Mouse (Mus musculus) forebrain, embryonic 13.5 days (tissue): ENCODE measurements at regions not wholly inside any gene's neighbourhood (a gene's known extent, or its start where the extent isn't known, plus 50 kb on each side); places are given as distances from the start of the nearest gene placed in this dataset.

Experiments used
- ATAC-seq: fragments of 200-750 bp; cut with Nextera tagmentation; 2 replicates; pipeline ENCODE4 v1.8.0; 2017
- H3K27ac ChIP-seq: fragments of 300-500 bp; sonication (generic); 2 replicates; pipeline ENCODE4 v1.5.1; 2015; ENCODE audit warnings: inconsistent platforms, mild to moderate bottlenecking, moderate library complexity
- H3K27me3 ChIP-seq: fragments of 300-500 bp; sonication (generic); 2 replicates; pipeline ENCODE4 v1.6.1; 2015; ENCODE audit warnings: mild to moderate bottlenecking, inconsistent platforms
- H3K36me3 ChIP-seq: fragments of 300-500 bp; sonication (generic); 2 replicates; pipeline ENCODE4 v1.6.1; 2015; ENCODE audit warnings: mild to moderate bottlenecking, inconsistent platforms; ENCODE audit not compliant: poor library complexity, severe bottlenecking
- H3K4me1 ChIP-seq: fragments of 300-500 bp; sonication (generic); 2 replicates; pipeline ENCODE4 v1.6.1; 2015; ENCODE audit warnings: inconsistent platforms
- H3K4me2 ChIP-seq: fragments of 300-500 bp; sonication (generic); 2 replicates; pipeline ENCODE4 v1.6.1; 2015; ENCODE audit warnings: inconsistent platforms, mild to moderate bottlenecking, moderate library complexity
- H3K4me3 ChIP-seq: fragments of 300-500 bp; sonication (generic); 2 replicates; pipeline ENCODE4 v1.5.1; 2015; ENCODE audit warnings: mild to moderate bottlenecking, inconsistent platforms
- H3K9ac ChIP-seq: fragments of 300-500 bp; sonication (generic); 2 replicates; pipeline ENCODE4 v1.6.1; 2015; ENCODE audit warnings: mild to moderate bottlenecking, inconsistent platforms
- H3K9me3 ChIP-seq: fragments of 300-500 bp; sonication (generic); replicated peaks from 2 replicates; pipeline ENCODE4 v1.6.1; 2016; ENCODE audit warnings: inconsistent platforms
- WGBS: fragments of 180-500 bp; shearing (Covaris S2); methylation state at CpG from one replicate; pipeline ENCODE4 v1.1.7; 2015; 5-methylcytosine and 5-hydroxymethylcytosine counted together

DNA sequence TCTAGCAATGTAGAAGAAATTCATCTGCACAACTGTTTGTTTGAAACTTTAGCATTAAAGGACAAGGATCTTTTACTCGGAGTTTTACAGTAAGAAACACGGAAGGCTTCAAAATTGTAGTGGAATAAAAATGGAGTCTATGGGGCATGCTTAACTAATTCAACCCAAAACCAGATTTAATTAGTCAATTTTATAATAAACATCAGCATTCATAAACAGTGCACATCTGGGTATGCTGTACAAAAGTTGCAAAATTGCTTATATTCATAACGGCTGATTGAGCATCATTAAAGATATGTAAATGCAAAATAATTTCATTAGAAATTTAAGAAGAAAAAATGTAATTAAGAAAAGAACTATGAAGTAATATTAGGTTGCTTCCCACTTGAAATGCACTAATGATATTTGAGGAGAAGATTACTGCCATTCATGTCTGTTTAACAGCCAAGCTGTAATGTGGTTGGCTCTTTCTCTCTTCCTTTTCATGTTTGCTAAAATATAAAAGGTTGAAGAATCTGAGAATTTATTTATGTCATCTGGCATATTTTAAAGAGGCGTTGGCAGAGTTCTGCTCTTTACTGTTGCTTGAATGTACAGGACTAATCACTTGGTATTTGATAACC lies 1037.3 kb downstream of the Fam181b start:
- no peaks in the 10 kb centered on the region for H3K27me3 ChIP-seq
- no peaks in the 10 kb centered on the region for H3K9me3 ChIP-seq
- no peak overlapping the region for H3K27ac ChIP-seq
- ATAC-seq = peak; percentile 72
- H3K9ac ChIP-seq = no peak overlapping the region
- no peaks in the 10 kb centered on the region for H3K4me1 ChIP-seq
- no peaks in the 10 kb centered on the region for H3K36me3 ChIP-seq
- no peak overlapping the region for H3K4me2 ChIP-seq
- no peak overlapping the region for H3K4me3 ChIP-seq
- WGBS = 81% methylated on average over 4 of the region's 4 CpGs

DNA sequence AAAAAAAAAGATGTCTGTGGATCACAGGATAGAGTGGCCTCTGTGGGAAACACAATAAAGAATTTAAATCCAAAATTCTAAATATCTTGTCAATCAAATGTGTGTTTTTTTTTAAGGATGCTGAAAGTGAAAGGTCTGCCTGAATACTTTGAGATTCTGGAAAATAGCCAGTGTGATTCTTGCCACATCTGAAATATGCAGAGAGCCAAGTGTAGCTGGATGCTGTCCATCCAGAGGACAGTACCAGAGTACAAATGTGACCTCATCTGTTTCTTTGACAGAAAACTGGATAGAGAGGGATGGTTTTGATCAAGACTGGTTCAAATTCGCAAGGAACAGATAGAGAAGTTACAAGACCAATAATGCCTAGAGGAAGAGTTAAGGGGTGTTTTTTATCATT lies 1044.1 kb downstream of the Fam181b start:
- H3K27ac ChIP-seq = no peak overlapping the region
- ATAC-seq = no peak

DNA sequence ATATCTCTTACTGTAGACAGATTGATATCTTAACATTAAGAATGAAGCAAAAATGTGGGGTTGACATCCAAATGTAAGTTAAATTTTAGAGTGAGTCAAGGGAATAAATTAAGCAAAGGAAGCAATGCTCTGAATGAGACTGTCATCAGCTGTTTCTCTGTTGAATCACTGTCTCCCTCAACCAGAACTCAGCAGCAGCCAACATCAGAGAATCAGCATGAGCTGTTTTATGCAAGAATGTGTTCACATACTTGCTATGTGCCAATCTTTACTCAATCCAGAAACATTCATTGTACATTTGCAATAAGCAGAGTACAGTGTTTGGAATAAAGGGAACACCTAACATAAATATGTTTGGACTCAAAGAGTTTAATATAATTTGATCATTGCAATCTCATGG lies 1074.6 kb downstream of the Fam181b start:
- H3K27ac ChIP-seq = no peak overlapping the region
- ATAC-seq = no peak
- no peaks in the 10 kb centered on the region for H3K9me3 ChIP-seq
- H3K27me3 ChIP-seq = no peaks in the 10 kb centered on the region
- H3K4me3 ChIP-seq = no peak overlapping the region
- no peak overlapping the region for H3K9ac ChIP-seq
- H3K4me2 ChIP-seq = no peak overlapping the region
- no peaks in the 10 kb centered on the region for H3K4me1 ChIP-seq
- H3K36me3 ChIP-seq = no peaks in the 10 kb centered on the region

More for the DNA sequence above, 1044.1 kb downstream of the Fam181b start:
- WGBS = 82% methylated on average over 1 of the region's 1 CpGs
- H3K4me2 ChIP-seq = no peak overlapping the region
- no peaks in the 10 kb centered on the region for H3K36me3 ChIP-seq
- H3K4me1 ChIP-seq = no peaks in the 10 kb centered on the region
- H3K9me3 ChIP-seq = no peaks in the 10 kb centered on the region
- H3K27me3 ChIP-seq = no peaks in the 10 kb centered on the region
- no peak overlapping the region for H3K4me3 ChIP-seq
- no peak overlapping the region for H3K9ac ChIP-seq

DNA sequence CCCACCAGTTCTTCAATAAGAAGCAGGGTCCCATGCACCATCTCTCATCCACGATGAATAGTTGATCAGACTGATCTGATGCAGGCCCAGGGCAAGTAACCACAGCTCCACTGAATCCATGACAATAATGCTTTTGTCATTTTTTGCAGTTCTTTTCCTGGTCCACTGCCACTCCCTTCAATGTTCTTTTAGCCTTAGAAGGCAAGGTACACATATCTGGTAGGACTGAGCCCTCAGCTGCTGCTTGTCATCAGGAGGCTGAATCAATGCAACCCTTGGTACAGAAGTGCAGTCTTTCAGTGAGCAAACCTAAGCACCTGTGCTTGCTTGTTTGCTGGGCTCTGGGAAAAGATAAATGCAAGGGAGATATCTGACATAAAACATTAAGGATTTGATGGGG lies 1075.8 kb downstream of the Fam181b start:
- H3K27me3 ChIP-seq = no peaks in the 10 kb centered on the region
- no peak for ATAC-seq
- no peak overlapping the region for H3K27ac ChIP-seq
- no peaks in the 10 kb centered on the region for H3K36me3 ChIP-seq
- H3K4me3 ChIP-seq = no peak overlapping the region
- no peaks in the 10 kb centered on the region for H3K4me1 ChIP-seq
- no peaks in the 10 kb centered on the region for H3K9me3 ChIP-seq
- no peak overlapping the region for H3K4me2 ChIP-seq
- no peak overlapping the region for H3K9ac ChIP-seq
- 89% methylated on average over 1 of the region's 1 CpGs for WGBS

DNA sequence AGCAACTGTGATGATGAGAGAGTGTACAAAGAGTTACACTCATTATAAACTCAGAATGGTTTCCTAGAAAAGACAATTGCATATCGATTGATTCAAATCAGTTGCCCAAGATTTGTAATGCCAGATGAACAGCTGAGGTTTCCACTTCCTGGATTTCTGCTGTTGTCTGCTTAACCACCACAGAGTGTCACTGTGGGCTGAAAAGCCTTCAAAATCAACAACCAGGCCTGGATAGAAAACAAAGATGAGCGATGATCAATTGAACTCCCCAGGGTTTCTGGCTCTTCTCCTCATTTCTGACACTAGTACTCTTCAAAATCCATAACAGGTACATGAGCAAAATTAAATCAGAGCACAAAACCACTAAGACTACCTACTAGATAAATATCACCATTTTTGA lies 1100.4 kb downstream of the Fam181b start:
- Histone ChIP-seq H3K27me3 (no peaks in the 10 kb centered on the region), H3K4me3 (no peak overlapping the region), H3K9ac (no peak overlapping the region), H3K4me2 (no peak overlapping the region), H3K36me3 (no peaks in the 10 kb centered on the region), H3K9me3 (no peaks in the 10 kb centered on the region), H3K4me1 (no peaks in the 10 kb centered on the region), H3K27ac (no peak overlapping the region)
- ATAC-seq = no peak
- 81% methylated on average over 2 of the region's 2 CpGs for WGBS

DNA sequence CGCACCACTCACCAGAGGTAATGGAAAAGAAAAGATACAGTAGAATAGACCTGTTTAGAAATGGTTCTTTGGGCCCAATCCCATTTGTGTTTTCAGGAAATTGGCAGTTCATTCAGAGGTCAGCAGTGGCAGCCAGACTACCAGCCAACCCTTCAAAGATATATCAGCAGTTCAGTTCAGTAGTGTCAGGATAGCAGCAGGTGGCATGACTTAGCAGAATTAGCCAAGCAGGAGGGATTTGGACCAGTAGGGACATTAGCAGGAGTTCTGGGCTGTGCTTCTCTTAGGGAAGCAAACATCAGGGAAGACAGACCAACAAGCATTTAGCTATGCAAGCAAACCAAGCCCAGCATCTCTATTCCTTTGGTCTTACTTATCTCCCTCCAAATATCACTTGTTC lies 1132.7 kb downstream of the Fam181b start:
- no peaks in the 10 kb centered on the region for H3K27me3 ChIP-seq
- H3K4me2 ChIP-seq = no peak overlapping the region
- H3K27ac ChIP-seq = no peak overlapping the region
- no peaks in the 10 kb centered on the region for H3K9me3 ChIP-seq
- no peaks in the 10 kb centered on the region for H3K36me3 ChIP-seq
- 90% methylated on average over 1 of the region's 1 CpGs for WGBS
- ATAC-seq = no peak
- H3K4me1 ChIP-seq = no peaks in the 10 kb centered on the region
- no peak overlapping the region for H3K4me3 ChIP-seq
- H3K9ac ChIP-seq = no peak overlapping the region

DNA sequence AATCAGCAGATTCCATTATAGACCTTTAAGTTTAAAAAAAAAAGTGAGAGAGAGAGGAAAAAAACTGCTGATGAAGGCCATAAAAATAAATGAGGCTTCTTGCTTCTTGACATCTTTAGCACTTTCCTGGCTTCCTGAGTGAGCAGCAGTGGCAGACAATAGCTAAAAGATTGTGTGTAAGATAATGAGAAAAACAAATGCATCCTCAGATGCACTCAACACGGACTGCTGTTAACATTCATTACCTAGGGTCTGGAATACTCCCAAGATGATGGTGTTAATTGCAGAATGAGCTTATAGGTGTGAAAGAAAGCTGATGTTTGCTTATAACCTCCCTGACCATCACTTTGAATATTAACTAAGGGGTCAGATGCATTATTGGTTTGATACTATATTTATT lies 1147.8 kb downstream of the Fam181b start:
- H3K27me3 ChIP-seq = no peaks in the 10 kb centered on the region
- no peaks in the 10 kb centered on the region for H3K4me1 ChIP-seq
- H3K36me3 ChIP-seq = no peaks in the 10 kb centered on the region
- H3K9ac ChIP-seq = no peak overlapping the region
- no peak overlapping the region for H3K4me3 ChIP-seq
- WGBS = 51% methylated on average over 1 of the region's 1 CpGs
- no peak overlapping the region for H3K4me2 ChIP-seq
- no peak for ATAC-seq
- H3K9me3 ChIP-seq = no peaks in the 10 kb centered on the region
- H3K27ac ChIP-seq = no peak overlapping the region

DNA sequence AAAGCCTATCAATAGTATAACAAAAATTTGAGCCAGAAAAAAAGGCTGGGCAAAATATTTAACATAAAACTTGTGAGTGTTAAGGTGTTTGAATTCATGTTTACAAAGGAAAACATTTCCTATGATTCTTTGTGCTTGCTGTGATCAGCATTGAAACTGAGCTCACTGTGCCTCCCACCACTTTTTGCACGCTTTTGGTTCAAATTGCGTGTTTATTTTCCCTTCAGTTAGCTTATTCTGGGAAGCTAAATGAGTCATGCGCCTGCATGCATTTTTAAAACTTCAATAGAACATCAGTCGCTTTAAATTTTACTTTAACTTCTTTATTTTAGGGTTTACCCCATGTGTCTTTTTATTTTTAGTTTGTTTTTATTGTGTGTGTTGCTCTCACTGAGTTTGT lies 1154.0 kb downstream of the Fam181b start:
- no peak for ATAC-seq
- H3K4me1 ChIP-seq = no peaks in the 10 kb centered on the region
- 91% methylated on average over 4 of the region's 4 CpGs for WGBS

DNA sequence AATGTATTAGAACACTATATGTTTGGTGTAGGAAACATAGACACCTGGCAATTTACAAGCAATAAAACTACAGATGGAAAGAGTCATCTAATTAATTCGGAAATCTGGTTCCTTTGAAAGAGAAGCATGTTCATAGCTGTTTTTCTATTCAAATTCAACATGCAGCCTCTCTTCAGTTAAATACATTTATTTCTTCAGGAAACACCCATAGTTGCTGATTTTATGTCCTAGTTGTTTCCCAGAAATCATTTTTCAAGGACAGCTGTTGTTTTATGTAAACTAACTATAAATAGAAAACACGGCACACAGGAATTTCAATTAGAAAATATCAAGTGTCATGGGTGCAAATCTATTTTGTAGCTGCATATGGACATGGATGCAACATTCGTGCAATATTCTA lies 1169.8 kb downstream of the Fam181b start:
- Histone ChIP-seq H3K9ac (no peak overlapping the region), H3K27me3 (no peaks in the 10 kb centered on the region), H3K27ac (no peak overlapping the region), H3K4me1 (no peaks in the 10 kb centered on the region), H3K9me3 (no peaks in the 10 kb centered on the region), H3K36me3 (no peaks in the 10 kb centered on the region), H3K4me3 (no peak overlapping the region), H3K4me2 (no peak overlapping the region)
- ATAC-seq = peak; percentile 45; the same call in 1 of the 2 replicates
- 74% methylated on average over 3 of the region's 3 CpGs for WGBS

More for the DNA sequence above, 1154.0 kb downstream of the Fam181b start:
- Histone ChIP-seq H3K4me3 (no peak overlapping the region), H3K9me3 (no peaks in the 10 kb centered on the region), H3K9ac (no peak overlapping the region), H3K27ac (no peak overlapping the region), H3K27me3 (no peaks in the 10 kb centered on the region), H3K36me3 (no peaks in the 10 kb centered on the region), H3K4me2 (no peak overlapping the region)

DNA sequence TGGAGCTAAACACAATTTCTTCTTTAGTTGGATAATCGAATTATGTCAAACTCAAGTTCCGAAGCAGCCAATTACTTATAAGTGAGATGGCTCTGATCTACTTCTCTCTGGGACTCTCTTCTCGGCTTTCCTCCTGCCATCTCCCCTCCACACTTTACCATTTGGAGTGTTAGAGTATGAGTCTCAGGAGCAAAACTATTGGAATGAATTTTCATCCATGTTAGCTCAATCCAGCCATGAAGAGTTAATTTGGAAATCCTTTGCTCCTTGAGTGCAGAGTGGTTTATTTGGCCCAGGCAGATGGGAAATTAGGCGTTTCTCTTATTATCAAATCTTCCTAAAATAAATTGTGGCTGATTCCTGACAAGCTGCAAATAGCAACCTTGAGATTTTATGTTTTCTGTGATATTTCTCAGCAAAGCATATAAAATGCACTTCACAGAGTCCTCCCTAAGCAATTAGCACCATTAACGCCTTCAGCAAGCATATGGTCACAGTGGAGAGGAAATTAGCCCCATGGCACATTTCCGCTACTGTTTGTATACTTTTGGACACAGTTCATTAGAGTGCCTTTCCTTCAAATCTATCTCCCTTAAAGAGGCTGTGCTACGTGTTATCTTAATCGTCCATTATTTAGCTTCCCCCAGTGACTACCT lies 1189.1 kb downstream of the Fam181b start:
- 80% methylated on average over 8 of the region's 8 CpGs for WGBS
- no peak overlapping the region for H3K27ac ChIP-seq
- no peaks in the 10 kb centered on the region for H3K36me3 ChIP-seq
- peak; percentile 67 for ATAC-seq
- no peaks in the 10 kb centered on the region for H3K4me1 ChIP-seq
- no peaks in the 10 kb centered on the region for H3K27me3 ChIP-seq
- no peaks in the 10 kb centered on the region for H3K9me3 ChIP-seq
- no peak overlapping the region for H3K9ac ChIP-seq
- H3K4me3 ChIP-seq = no peak overlapping the region
- no peak overlapping the region for H3K4me2 ChIP-seq

DNA sequence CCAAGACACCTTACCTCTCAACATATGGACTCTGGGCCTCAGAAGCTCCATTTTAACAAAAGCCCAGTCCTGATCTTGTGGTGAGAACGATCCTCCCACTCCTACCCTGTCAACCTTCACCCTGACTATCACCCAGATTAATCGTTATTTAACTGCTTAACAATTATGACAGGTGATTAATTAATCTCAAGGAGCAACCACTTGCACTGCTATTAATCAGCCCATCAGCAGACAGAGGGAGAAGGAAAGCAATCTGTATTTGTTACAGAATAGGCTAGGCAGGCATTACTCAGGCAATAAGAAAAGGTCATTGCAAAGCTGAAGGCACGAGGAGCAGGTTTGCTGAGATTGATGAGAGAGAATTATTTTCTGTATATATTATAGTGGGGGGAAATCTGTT lies 1201.9 kb downstream of the Fam181b start:
- Histone ChIP-seq H3K4me1 (no peaks in the 10 kb centered on the region), H3K9me3 (no peaks in the 10 kb centered on the region), H3K4me2 (no peak overlapping the region), H3K36me3 (no peaks in the 10 kb centered on the region), H3K9ac (no peak overlapping the region), H3K27ac (no peak overlapping the region), H3K4me3 (no peak overlapping the region), H3K27me3 (no peaks in the 10 kb centered on the region)
- 64% methylated on average over 3 of the region's 3 CpGs for WGBS
- ATAC-seq = no peak

DNA sequence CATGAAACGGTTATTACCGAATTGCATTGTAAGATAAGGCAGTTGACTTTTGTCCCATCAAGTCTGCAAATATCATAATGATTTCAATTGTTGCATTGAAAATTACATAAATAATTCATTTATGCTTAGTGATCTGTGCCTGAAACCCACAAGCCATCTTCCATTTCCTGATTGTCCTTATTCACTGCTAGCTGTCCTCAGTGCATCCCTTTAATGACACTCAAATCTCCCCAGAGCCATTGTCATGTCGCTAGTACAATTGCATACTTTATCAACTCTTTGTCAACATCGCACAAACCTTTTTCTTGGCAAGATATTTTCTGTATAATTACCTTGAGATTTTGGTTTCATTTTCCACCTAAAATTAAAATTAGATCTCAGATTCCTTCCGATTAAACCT lies 1202.3 kb downstream of the Fam181b start:
- Histone ChIP-seq H3K4me1 (no peaks in the 10 kb centered on the region), H3K27ac (no peak overlapping the region), H3K9ac (no peak overlapping the region), H3K36me3 (no peaks in the 10 kb centered on the region), H3K4me3 (no peak overlapping the region), H3K9me3 (no peaks in the 10 kb centered on the region), H3K27me3 (no peaks in the 10 kb centered on the region), H3K4me2 (no peak overlapping the region)
- 87% methylated on average over 5 of the region's 5 CpGs for WGBS
- ATAC-seq = no peak

DNA sequence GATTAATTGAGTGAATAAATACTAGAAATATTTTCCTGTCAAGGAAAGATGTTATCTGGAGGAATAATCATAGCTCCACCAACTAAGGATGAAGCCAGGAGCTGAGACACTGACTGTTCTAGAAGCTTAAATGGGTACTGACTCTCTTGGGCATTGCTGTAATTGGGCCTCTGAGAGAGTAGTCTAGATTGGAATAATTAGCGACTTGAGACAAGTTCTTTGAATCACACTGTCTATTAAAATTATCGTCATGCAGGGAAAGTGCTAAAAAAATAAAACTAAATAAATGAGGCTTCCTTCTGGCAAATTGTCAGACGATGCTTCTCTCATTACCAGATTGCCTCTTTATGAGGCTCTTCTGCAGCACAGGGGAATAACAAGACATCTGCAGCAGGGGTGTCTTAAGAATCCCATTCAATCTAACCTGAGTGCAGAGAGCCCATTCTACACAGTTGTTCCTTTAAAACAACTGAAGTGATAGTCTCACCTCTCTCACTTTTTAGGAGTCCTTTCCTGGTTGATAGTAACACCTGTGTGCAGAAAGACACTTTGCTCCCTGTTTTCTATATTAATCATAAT lies 1203.5 kb downstream of the Fam181b start:
- no peaks in the 10 kb centered on the region for H3K9me3 ChIP-seq
- no peak overlapping the region for H3K9ac ChIP-seq
- H3K27ac ChIP-seq = no peak overlapping the region
- H3K36me3 ChIP-seq = no peaks in the 10 kb centered on the region
- 60% methylated on average over 3 of the region's 3 CpGs for WGBS
- H3K4me2 ChIP-seq = no peak overlapping the region
- no peak overlapping the region for H3K4me3 ChIP-seq
- ATAC-seq = no peak
- no peaks in the 10 kb centered on the region for H3K4me1 ChIP-seq
- no peaks in the 10 kb centered on the region for H3K27me3 ChIP-seq
